Mouse (Mus musculus): ENCODE data around the gene Rgs7.

DNA sequence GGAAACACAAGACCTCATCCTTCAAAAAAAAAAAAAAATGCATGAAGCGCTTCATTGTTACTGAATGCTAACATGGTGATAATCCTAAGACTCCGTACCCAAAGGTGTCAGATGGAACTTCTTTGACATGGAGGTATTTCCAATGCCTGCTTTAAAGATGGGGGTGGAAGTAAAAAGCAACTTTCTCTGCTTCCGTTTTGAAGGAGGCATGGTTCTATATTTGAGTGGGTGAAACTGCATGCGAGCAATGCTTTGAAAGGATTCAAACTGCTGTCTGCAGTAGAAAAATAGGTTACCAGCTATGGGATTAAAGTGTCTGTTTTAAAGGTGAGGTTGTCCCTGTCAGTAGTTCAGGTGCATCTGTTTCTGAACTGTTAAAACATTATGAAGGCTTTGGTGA, 100.4 kb downstream of the Rgs7 start:
- no peak for TF ChIP-seq POLR2A (IDR thresholded peaks at IDR 0.05; ENCODE audit: borderline replicate concordance, low read depth, low read length)
- TF ChIP-seq CTCF (IDR thresholded peaks at IDR 0.05; ENCODE audit: low read depth, low read length): no peak
